Mouse (Mus musculus) retina, postnatal 1 day (tissue): Measurements from ENCODE around the gene Mrps10.

Experiments used
- DNase-seq: peaks from one replicate; pipeline ENCODE4 v3.0.0-alpha.2; 2012

Gene Mrps10

GRCm38 (mm10) chr17:47368401-47369086, at the start of gene Mrps10:
TSS of gene Mrps10 (plus strand) at chr17:47368887.
- peak; percentile 97 for DNase-seq

- DNase-seq: no peak
These were observed 49.6 kb upstream of the Mrps10 start for GRCm38 (mm10) chr17:47318972-47319625.

GRCm38 (mm10) chr17:47319761-47320160, 48.9 kb upstream of the Mrps10 start:
- DNase-seq: no peak

GRCm38 (mm10) chr17:47322128-47322990, 46.3 kb upstream of the Mrps10 start:
- DNase-seq: no peak

- DNase-seq: no peak
These were observed 45.7 kb upstream of the Mrps10 start for GRCm38 (mm10) chr17:47322991-47323295.

GRCm38 (mm10) chr17:47327559-47327958, 41.1 kb upstream of the Mrps10 start:
- DNase-seq: no peak

GRCm38 (mm10) chr17:47327969-47328368, 40.7 kb upstream of the Mrps10 start:
- DNase-seq: peak; percentile 42

GRCm38 (mm10) chr17:47328552-47329343, 39.9 kb upstream of the Mrps10 start:
- DNase-seq: no peak

- no peak for DNase-seq
These were observed 38.1 kb upstream of the Mrps10 start for GRCm38 (mm10) chr17:47330616-47331015.

- DNase-seq: peak; percentile 6
These were observed 36.6 kb upstream of the Mrps10 start for GRCm38 (mm10) chr17:47332001-47332611.

GRCm38 (mm10) chr17:47332664-47333063, 36.0 kb upstream of the Mrps10 start:
- DNase-seq: peak; percentile 4

GRCm38 (mm10) chr17:47333409-47333808, 35.3 kb upstream of the Mrps10 start:
- peak; percentile 64 for DNase-seq

GRCm38 (mm10) chr17:47343121-47343520, 25.6 kb upstream of the Mrps10 start:
- DNase-seq: no peak

GRCm38 (mm10) chr17:47349721-47350319, 18.9 kb upstream of the Mrps10 start:
- DNase-seq: no peak

- DNase-seq: peak; percentile 66
These were observed 8.7 kb upstream of the Mrps10 start for GRCm38 (mm10) chr17:47359964-47360363.

- no peak for DNase-seq
These were observed 7.3 kb upstream of the Mrps10 start for GRCm38 (mm10) chr17:47361343-47361742.

GRCm38 (mm10) chr17:47369087-47369443, 378 bp downstream of the Mrps10 start:
- DNase-seq: no peak

- DNase-seq: peak; percentile 86
These were observed 2.8 kb downstream of the Mrps10 start for GRCm38 (mm10) chr17:47371451-47371850.

GRCm38 (mm10) chr17:47373991-47374390, 5.3 kb downstream of the Mrps10 start:
- DNase-seq: no peak

GRCm38 (mm10) chr17:47376779-47377280, 8.1 kb downstream of the Mrps10 start:
- no peak for DNase-seq

GRCm38 (mm10) chr17:47378133-47378532, 9.4 kb downstream of the Mrps10 start:
- no peak for DNase-seq

GRCm38 (mm10) chr17:47381917-47382316, 13.2 kb downstream of the Mrps10 start:
- peak; percentile 35 for DNase-seq
